Mouse (Mus musculus) mouse embryonic stem cell (cell line): Measurements from ENCODE around the gene Ttc17.
"Not testable (repeated sequence)": the region's sequence is repeated elsewhere in the genome, so short reads cannot be mapped to it uniquely, and the experiment has no call there.

Experiments used
- in situ Hi-C, 2 experiments: fragments of 300-500 bp; cut with MboI; formaldehyde crosslinking; loops; 1 replicate in 1 of 2; 3 replicates in 1 of 2; pipeline ENCODE4 v1.14.3; 2019 to 2020; ENCODE audit warnings: low sequenced_read_pairs in 2 of 2, low pct_unique_long_range_greater_than_20kb in 1 of 2, mixed read lengths in 1 of 2; ENCODE audit not compliant: unreplicated experiment in 1 of 2

The Ttc17 gene

DNA sequence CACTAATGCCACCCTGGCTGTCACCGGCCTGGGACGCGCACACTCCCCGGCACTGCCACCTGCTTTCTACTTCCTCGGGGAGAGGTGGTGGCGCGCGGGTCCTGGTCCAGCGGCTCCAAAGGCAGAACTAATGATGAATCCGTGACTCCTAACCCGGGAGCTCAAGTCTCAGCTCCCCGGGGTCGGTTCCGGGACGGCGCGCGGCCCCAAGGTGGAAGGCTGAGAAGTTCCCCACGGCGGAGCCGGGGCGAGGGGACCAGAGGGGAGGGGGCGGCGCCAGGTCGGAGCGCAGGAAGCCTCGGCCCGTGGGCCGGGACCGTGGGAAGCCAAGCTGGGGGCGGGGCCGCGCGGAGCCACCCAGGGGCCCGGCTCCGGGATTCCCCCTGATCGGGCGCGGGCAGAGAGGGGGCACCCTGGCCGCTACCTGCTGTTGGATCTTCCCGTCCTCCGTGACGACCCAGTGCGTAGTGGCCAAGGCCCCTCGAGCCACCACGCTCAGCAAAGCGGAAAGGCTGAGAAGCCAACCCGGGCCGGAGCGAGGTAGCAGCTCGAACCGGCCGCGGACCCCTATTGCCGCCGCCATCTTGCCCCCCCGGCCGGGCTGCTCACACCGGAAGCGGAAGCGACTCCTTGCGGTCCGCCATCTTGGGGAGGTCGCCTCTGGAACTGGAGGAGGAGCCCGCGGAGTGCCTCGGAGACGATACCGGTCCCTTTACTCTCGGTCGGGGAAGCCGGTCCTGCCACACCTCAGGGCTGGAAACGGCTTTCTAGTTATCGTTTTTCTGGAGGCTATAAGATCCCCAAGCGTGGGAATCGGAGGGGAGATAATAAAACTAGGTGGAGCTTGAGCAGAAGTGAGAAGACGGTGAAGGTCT, at the start of gene Ttc17:
Gene Ttc17 (minus strand): TSS at position 607 of the 875 bp plus-strand sequence.
- in situ Hi-C loops: no loop called here

GRCm38 (mm10) chr2:94449643-94450042, 43.2 kb upstream of the Ttc17 start:
- in situ Hi-C loops: loop anchor here (25.0 kb wide), 1 partner anchor 313 kb away; no protein-coding TSS in a partner anchor

DNA sequence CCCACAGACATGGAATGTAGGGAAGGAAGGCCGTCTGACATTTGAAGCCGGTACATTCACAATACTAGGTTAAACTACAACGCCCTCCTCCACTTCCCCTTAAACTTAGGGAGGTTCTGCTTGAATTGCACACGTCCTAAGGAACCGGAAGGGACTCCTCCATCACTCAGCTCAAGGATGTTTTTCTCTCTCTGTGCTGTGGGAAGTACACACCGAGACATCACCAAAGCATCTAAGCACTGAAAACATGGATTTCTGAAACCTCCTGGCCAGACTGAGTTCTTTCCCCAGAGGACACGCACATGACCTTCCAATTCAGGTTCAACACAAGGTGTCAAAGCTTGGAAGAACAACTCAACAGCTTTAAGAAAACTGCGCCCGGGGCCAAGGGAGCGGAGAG, 30.5 kb upstream of the Ttc17 start:
- in situ Hi-C loops: no loop called here

DNA sequence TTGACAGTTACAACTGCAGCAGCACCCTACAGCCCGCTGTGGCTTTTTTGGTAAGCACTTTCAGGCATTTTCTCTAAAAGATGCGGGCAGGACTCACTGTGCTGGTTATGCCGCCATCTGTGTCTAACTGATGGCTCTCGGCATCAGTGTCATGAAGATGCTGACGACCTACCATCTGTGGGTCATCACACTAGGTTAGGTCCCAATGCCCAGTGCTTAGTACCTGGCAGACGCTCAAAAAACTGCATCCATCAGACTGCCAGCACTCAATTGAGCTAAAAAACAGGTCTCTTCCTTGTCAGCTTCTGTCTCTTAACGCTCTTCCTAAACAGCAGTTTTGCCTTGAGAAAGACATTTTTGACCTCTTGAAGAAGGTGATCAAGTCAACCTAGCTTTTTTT, 29.0 kb upstream of the Ttc17 start:
- in situ Hi-C loops: no loop called here

- in situ Hi-C loops: no loop called here
These were observed 28.3 kb upstream of the Ttc17 start for GRCm38 (mm10) chr2:94434833-94435232.

DNA sequence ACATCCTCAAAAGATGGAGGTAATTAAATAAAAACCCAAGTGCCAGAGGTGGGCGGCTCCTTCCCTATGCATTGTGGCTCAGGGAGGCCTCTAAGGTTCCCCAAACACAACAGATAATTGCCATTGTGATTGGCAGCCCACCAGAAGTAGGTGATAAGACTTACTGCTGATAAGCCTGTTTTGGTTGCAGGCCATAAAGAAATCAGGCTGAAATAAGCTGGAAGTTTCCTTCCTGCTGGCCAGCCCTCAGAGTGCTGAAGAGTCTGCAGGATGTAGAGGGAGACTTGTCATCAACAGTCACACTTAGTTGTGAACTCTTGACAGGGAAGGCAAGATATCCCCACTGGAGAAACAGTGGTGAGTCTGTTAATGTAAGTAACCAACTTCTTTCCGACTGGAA, 25.7 kb upstream of the Ttc17 start:
- in situ Hi-C loops: no loop called here

- in situ Hi-C loops: no loop called here
These were observed 22.0 kb upstream of the Ttc17 start for GRCm38 (mm10) chr2:94428456-94428855.

- in situ Hi-C loops: no loop called here
These were observed 952 bp upstream of the Ttc17 start for GRCm38 (mm10) chr2:94407441-94407840.

GRCm38 (mm10) chr2:94407021-94407420, 532 bp upstream of the Ttc17 start:
- in situ Hi-C loops: no loop called here

GRCm38 (mm10) chr2:94405397-94406082, 949 bp downstream of the Ttc17 start:
- in situ Hi-C loops: no loop called here

GRCm38 (mm10) chr2:94404512-94405240, 1.8 kb downstream of the Ttc17 start:
- in situ Hi-C loops: no loop called here

- in situ Hi-C loops: no loop called here
These were observed 3.9 kb downstream of the Ttc17 start for GRCm38 (mm10) chr2:94402561-94402960.

DNA sequence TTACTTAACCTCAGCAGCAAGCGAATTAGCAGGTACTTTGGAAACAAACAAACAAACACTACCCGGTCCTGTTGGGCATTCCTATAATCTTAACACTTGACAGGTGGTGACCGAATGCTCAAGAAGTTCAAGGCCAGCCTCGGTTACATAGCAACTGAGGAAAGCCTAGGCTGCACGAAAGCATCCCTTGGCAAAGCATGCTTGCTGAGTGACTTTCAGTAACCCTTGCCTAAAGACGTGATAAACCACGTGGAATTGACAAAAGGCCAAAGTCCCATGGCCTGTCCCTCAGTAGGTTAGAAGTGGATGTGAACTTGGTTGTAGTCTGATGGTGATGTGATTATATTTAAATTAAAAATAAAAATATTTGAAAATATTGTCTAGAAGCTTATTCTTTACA, 4.4 kb downstream of the Ttc17 start:
- in situ Hi-C loops: no loop called here

GRCm38 (mm10) chr2:94401006-94401405, 5.5 kb downstream of the Ttc17 start:
- in situ Hi-C loops: no loop called here

DNA sequence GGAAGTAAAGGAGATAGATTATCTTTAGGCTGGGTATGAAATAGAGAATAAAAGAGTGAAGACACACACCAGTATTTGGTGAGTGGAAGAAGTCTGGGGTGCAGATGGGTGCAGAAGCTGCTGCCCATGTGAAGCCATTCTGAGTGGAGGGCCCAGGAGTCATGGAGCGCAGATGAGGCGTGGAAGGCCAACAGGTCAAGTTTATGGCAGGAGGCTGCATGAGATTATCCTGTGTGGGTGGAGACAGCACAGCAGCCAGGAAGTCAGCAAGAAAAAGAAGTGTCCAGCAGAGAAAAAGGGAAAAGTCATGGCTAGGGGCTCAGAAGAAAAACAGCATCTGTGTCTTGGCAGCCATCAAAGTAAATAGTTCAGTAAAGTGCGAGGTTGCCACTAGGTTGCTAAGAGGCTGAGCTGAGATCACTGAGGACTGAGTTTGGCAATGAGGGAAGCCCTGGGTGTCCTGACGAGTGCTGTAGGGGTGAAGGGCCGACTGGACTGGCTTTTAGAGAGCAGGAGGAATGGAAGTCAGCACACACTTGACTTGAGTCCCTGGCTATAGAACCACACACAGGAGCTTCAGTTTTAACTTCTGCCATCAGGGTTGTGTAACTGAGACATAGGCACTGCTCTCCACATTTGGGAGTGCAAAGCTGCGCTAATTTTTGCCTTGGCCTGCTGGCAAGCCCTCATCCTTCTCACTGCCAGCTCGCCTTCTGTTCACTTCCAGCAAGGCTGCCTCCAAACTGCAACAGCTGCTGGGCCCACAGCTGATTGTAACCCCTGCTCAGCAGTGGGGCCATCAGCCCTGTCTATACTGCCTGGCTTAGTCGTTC, 8.1 kb downstream of the Ttc17 start:
- in situ Hi-C loops: no loop called here

GRCm38 (mm10) chr2:94397453-94397852, 9.0 kb downstream of the Ttc17 start:
- in situ Hi-C loops: no loop called here

- in situ Hi-C loops: no loop called here
These were observed 10.2 kb downstream of the Ttc17 start for GRCm38 (mm10) chr2:94396325-94396724.

- in situ Hi-C loops: not testable (repeated sequence)
These were observed 15.4 kb downstream of the Ttc17 start for GRCm38 (mm10) chr2:94391127-94391526.
